Mouse (Mus musculus) G1E (cell line): ENCODE data around the gene Sptssa.

Source experiments
- CTCF ChIP-seq: IDR thresholded peaks from 2 replicates; pipeline ENCODE4 v1.5.1; 2012; ENCODE audit warnings: low read depth, low read length, inconsistent platforms, mixed read lengths
- POLR2AphosphoS5 ChIP-seq: IDR thresholded peaks from 2 replicates; pipeline ENCODE4 v1.6.1; 2012; ENCODE audit warnings: low read depth, low read length, inconsistent platforms; ENCODE audit not compliant: insufficient replicate concordance

- TF ChIP-seq CTCF (no peak), POLR2AphosphoS5 (no peak)
These were observed 32.7 kb upstream of the Sptssa start for GRCm38 (mm10) chr12:54689082-54689481.
